Mouse (Mus musculus) liver, embryonic 14.5 days (tissue): ENCODE measurements at regions not wholly inside any gene's neighbourhood (a gene's known extent, or its start where the extent isn't known, plus 50 kb on each side); places are given as distances from the start of the nearest gene placed in this dataset.

Experiments used
- CTCF ChIP-seq: IDR thresholded peaks from 2 replicates; pipeline ENCODE4 v1.5.1; 2016; ENCODE audit warnings: antibody characterized with exemption, low read depth, control low read depth
- EP300 ChIP-seq: IDR thresholded peaks from 2 replicates; pipeline ENCODE4 v1.6.1; 2016; ENCODE audit warnings: antibody characterized with exemption, low read depth

DNA sequence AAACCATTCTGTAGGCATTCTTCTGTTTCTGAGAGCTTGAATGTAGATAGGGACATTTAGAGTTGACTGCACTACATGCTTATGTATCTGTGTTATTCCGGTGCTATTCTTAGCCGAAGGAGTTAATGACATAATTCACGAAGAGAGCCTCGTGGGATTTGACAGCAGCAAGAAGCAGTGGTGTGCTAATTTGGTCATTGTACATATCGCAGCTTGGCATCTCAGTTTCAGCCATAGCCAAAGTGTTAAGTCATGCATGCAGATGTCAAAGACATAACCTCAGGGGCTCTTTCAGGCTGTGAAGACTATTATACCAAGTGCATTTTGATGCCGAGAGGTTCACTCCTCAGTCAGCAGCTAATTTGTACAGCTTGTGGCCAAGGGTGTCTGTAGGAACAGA, 125.1 kb upstream of the Itga1 start:
- no peak for TF ChIP-seq CTCF
- no peak for TF ChIP-seq EP300
